Mouse (Mus musculus): ENCODE measurements at regions not wholly inside any gene's neighbourhood (a gene's known extent, or its start where the extent isn't known, plus 50 kb on each side); places are given as distances from the start of the nearest gene placed in this dataset.
"Not testable (repeated sequence)": the region's sequence is repeated elsewhere in the genome, so short reads cannot be mapped to it uniquely, and the experiment has no call there.

- not testable (repeated sequence) for H3K27me3 ChIP-seq (ENCODE audit: control insufficient read depth, insufficient read depth, low read length); H3K36me3 ChIP-seq (ENCODE audit: control insufficient read depth, insufficient read depth, low read length); H3K9me3 ChIP-seq (ENCODE audit: control insufficient read depth, low read length); H3K9ac ChIP-seq (ENCODE audit: low read length); H3K4me3 ChIP-seq (ENCODE audit: low read depth, low read length); H3K4me1 ChIP-seq (replicated peaks; ENCODE audit: control insufficient read depth, insufficient read depth); H3K4me2 ChIP-seq (replicated peaks; ENCODE audit: low read depth); H3K27ac ChIP-seq (replicated peaks)
- WGBS = 86% methylated on average over 8 of the region's 8 CpGs
- DNase-seq (ENCODE audit: low spot score) = peak; percentile 20
- peak; percentile 76; the same call in 1 of the 2 replicates for ATAC-seq (ENCODE audit: low FRiP score, low TSS enrichment)
Observed at GRCm38 (mm10) chrX:33416321-33416720, 103.1 kb downstream of the Btbd35f12 start.
